Mouse (Mus musculus): ENCODE measurements around the gene Gm4981.
"Not testable (repeated sequence)": the region's sequence is repeated elsewhere in the genome, so short reads cannot be mapped to it uniquely, and the experiment has no call there.

DNA sequence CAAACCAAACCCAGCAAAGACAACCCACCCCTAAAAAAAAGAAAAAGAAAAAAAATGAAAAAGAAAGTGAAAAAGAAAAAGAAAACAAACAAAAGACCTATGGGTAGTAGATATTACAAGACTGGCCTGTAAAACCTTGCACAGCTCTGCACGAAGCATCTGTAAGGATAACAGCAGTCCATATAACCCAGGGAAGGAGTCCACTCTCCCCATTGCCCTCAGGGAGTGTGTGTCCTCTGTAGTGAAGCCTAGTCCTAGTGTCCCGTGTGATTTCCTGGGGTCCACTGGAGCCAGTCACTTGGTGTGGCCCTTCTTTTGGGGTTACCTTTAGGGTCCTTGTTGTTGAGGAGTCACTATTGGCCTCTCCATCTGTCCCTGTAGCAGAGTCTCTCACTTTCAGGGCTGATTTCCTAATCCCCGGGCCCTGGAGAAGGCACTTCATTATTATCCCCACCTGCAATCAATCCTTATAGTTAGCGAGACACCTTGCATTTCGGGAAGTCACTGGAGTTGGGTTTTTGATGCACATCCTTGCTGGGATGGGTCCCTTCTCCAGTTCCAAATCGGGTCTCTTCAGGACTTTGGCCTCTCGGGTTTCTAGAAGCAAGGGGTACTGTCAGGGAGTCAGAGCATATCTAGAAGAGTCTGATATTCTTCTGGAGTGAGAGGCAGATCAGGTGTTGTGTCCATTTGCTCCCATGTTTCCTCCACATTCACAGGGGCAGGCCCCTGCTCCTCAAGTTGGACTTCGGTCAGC, 2.7 kb upstream of the Gm4981 start:
- not testable (repeated sequence) for TF ChIP-seq ZKSCAN1, RCOR1 (IDR thresholded peaks at IDR 0.05; ENCODE audit: low read depth, low read length)
